Mouse (Mus musculus) olfactory bulb, adult 2 months (tissue): ENCODE data around the gene Heatr5b. TPM values are rescaled to one million over a fixed set of nuclear protein-coding genes. Genes with fewer than 3 reads are reported as not detected.

ENCODE experiments used
- H3K27ac ChIP-seq: fragments of 200-500 bp; 2 replicates; pipeline ENCODE4 v1.5.1; 2012; ENCODE audit warnings: low read depth, low read length; ENCODE audit not compliant: insufficient read depth
- H3K4me1 ChIP-seq: fragments of 200-500 bp; 2 replicates; pipeline ENCODE4 v1.6.1; 2012; ENCODE audit warnings: low read length; ENCODE audit not compliant: control insufficient read depth, insufficient read depth
- H3K4me3 ChIP-seq: fragments of 200-500 bp; 2 replicates; pipeline ENCODE4 v1.5.1; 2012; ENCODE audit warnings: mild to moderate bottlenecking, low read depth, low read length, moderate library complexity; ENCODE audit not compliant: insufficient read depth
- CTCF ChIP-seq: fragments of 200-500 bp; IDR thresholded peaks from 2 replicates; pipeline ENCODE4 v1.5.1; 2012; ENCODE audit warnings: low read depth, mild to moderate bottlenecking, low read length, moderate library complexity; ENCODE audit not compliant: insufficient read depth
- POLR2A ChIP-seq: fragments of 200-500 bp; IDR thresholded peaks from 2 replicates; pipeline ENCODE4 v1.6.1; 2012; ENCODE audit warnings: mild to moderate bottlenecking, low read depth, low read length, moderate library complexity; ENCODE audit not compliant: insufficient read depth
- WGBS: fragments of 180-500 bp; shearing (Covaris S2); methylation state at CpG from one replicate; pipeline ENCODE4 v1.1.7; 2018; 5-methylcytosine and 5-hydroxymethylcytosine counted together
- polyA plus RNA-seq: library from polyadenylated mRNA; stranded (reverse); fragments of >200 nt; gene quantifications from 2 replicates; pipeline ENCODE4 v1.2.4, GENCODE M21; 2012; ENCODE audit warnings: low replicate concordance; ENCODE audit not compliant: missing spikeins, insufficient read depth, insufficient read length

Gene Heatr5b
- polyA plus RNA-seq, 1 experiment = not detected

GRCm38 (mm10) chr17:78770932-78771331 lies 64.2 kb downstream of the Heatr5b start:
- Histone ChIP-seq H3K4me3 (no peak overlapping the region), H3K4me1 (peaks cover 5% of the 10 kb centered on the region; the same call in 1 of the 2 replicates), H3K27ac (no peak overlapping the region)
- TF ChIP-seq POLR2A = no peak
- TF ChIP-seq CTCF = no peak
- 85% methylated on average over 7 of the region's 7 CpGs for WGBS

GRCm38 (mm10) chr17:78769341-78769740 lies 65.8 kb downstream of the Heatr5b start:
- 57% methylated on average over 3 of the region's 3 CpGs for WGBS
- Histone ChIP-seq H3K4me1 (peaks cover 5% of the 10 kb centered on the region; the same call in 1 of the 2 replicates), H3K4me3 (no peak overlapping the region), H3K27ac (no peak overlapping the region)
- TF ChIP-seq CTCF = no peak
- no peak for TF ChIP-seq POLR2A

GRCm38 (mm10) chr17:78768937-78769336 lies 66.2 kb downstream of the Heatr5b start:
- 54% methylated on average over 2 of the region's 2 CpGs for WGBS
- TF ChIP-seq CTCF = no peak
- no peak for TF ChIP-seq POLR2A
- peaks cover 5% of the 10 kb centered on the region; the same call in 1 of the 2 replicates for H3K4me1 ChIP-seq
- H3K27ac ChIP-seq = no peak overlapping the region
- H3K4me3 ChIP-seq = no peak overlapping the region

- no peak for TF ChIP-seq POLR2A
- TF ChIP-seq CTCF = no peak
- no peak overlapping the region for H3K27ac ChIP-seq
- H3K4me1 ChIP-seq = peaks cover 5% of the 10 kb centered on the region; the same call in 1 of the 2 replicates
- 61% methylated on average over 8 of the region's 8 CpGs for WGBS
- H3K4me3 ChIP-seq = no peak overlapping the region
Measured at GRCm38 (mm10) chr17:78767546-78767945, 67.6 kb downstream of the Heatr5b start.

- H3K4me3 ChIP-seq = no peak overlapping the region
- 81% methylated on average over 7 of the region's 7 CpGs for WGBS
- peaks cover 5% of the 10 kb centered on the region; the same call in 1 of the 2 replicates for H3K4me1 ChIP-seq
- no peak for TF ChIP-seq CTCF
- TF ChIP-seq POLR2A = no peak
- no peak overlapping the region for H3K27ac ChIP-seq
Measured at GRCm38 (mm10) chr17:78766084-78766483, 69.1 kb downstream of the Heatr5b start.

GRCm38 (mm10) chr17:78763272-78763671 lies 71.9 kb downstream of the Heatr5b start:
- H3K27ac ChIP-seq = no peak overlapping the region
- 0 out of 2 replicates have a peak, but pooled peaks cover 3% of the 10 kb centered on the region for H3K4me1 ChIP-seq
- H3K4me3 ChIP-seq = no peak overlapping the region
- 91% methylated on average over 5 of the region's 5 CpGs for WGBS
- no peak for TF ChIP-seq CTCF
- TF ChIP-seq POLR2A = no peak

GRCm38 (mm10) chr17:78752938-78753655 lies 82.1 kb downstream of the Heatr5b start:
- Histone ChIP-seq H3K4me1 (peaks cover 2% of the 10 kb centered on the region; the same call in 1 of the 2 replicates), H3K27ac (peak overlapping the region; percentile 41; the same call in 1 of the 2 replicates), H3K4me3 (peak overlapping the region; percentile 10; the same call in 1 of the 2 replicates)
- TF ChIP-seq POLR2A (no peak), CTCF (no peak)
- 23% methylated on average over 17 of the region's 17 CpGs for WGBS

- Histone ChIP-seq H3K4me1 (peaks cover 2% of the 10 kb centered on the region; the same call in 1 of the 2 replicates), H3K4me3 (no peak overlapping the region), H3K27ac (no peak overlapping the region)
- no peak for TF ChIP-seq POLR2A
- no peak for TF ChIP-seq CTCF
- 68% methylated on average over 10 of the region's 10 CpGs for WGBS
Measured at GRCm38 (mm10) chr17:78752064-78752463, 83.1 kb downstream of the Heatr5b start.

- Histone ChIP-seq H3K4me1 (peaks cover 2% of the 10 kb centered on the region; the same call in 1 of the 2 replicates), H3K27ac (no peak overlapping the region), H3K4me3 (no peak overlapping the region)
- WGBS = 90% methylated on average over 9 of the region's 9 CpGs
- TF ChIP-seq POLR2A = no peak
- no peak for TF ChIP-seq CTCF
Measured at GRCm38 (mm10) chr17:78748440-78748839, 86.7 kb downstream of the Heatr5b start.
